Mouse (Mus musculus) spleen, adult 2 months (tissue): ENCODE measurements around the gene Gpcpd1. TPM values are rescaled to one million over a fixed set of nuclear protein-coding genes. Genes with fewer than 3 reads are reported as not detected.

Experiments
- DNase-seq, 2 experiments: peaks; one replicate each; pipeline versions ENCODE4 v3.0.0 to v3.0.0-alpha.2; 2012 to 2021; ENCODE audit warnings: low spot score in 2 of 2, low read depth in 1 of 2
- H3K27ac ChIP-seq: fragments of 200-500 bp; 2 replicates; pipeline ENCODE4 v1.5.1; 2012; ENCODE audit warnings: low read length, inconsistent platforms; ENCODE audit not compliant: insufficient read depth
- H3K27me3 ChIP-seq: fragments of 200-500 bp; 2 replicates; pipeline ENCODE4 v1.6.1; 2012; ENCODE audit warnings: mild to moderate bottlenecking, moderate library complexity, low read length, inconsistent platforms; ENCODE audit not compliant: control insufficient read depth, insufficient read depth
- H3K36me3 ChIP-seq: fragments of 200-500 bp; 2 replicates; pipeline ENCODE4 v1.6.1; 2012; ENCODE audit warnings: mild to moderate bottlenecking, low read length, inconsistent platforms; ENCODE audit not compliant: control insufficient read depth, insufficient read depth
- H3K4me1 ChIP-seq: fragments of 200-500 bp; 2 replicates; pipeline ENCODE4 v1.6.1; 2011; ENCODE audit warnings: inconsistent platforms; ENCODE audit not compliant: control insufficient read depth, insufficient read depth, insufficient read length
- H3K4me3 ChIP-seq: fragments of 200-500 bp; 2 replicates; pipeline ENCODE4 v1.5.1; 2011; ENCODE audit warnings: mild to moderate bottlenecking, inconsistent platforms; ENCODE audit not compliant: insufficient read depth, insufficient read length; ENCODE audit errors: extremely low read depth
- CTCF ChIP-seq: fragments of 200-500 bp; IDR thresholded peaks from 2 replicates; pipeline ENCODE4 v1.5.1; 2011; ENCODE audit warnings: mild to moderate bottlenecking, inconsistent platforms; ENCODE audit not compliant: insufficient read depth, insufficient read length, insufficient replicate concordance; ENCODE audit errors: extremely low read depth
- POLR2A ChIP-seq: fragments of 200-500 bp; IDR thresholded peaks from 2 replicates; pipeline ENCODE4 v1.6.1; 2011; ENCODE audit warnings: low read depth, low read length, inconsistent platforms
- WGBS: fragments of 180-500 bp; shearing (Covaris S2); methylation state at CpG from one replicate; pipeline ENCODE4 v1.1.7; 2018; 5-methylcytosine and 5-hydroxymethylcytosine counted together
- polyA plus RNA-seq: library from polyadenylated mRNA; depleted of rRNA; stranded (reverse); fragments of >200 nt; gene quantifications from 2 replicates; pipeline ENCODE4 v1.2.3, GENCODE M21; 2012

Gpcpd1 gene
- polyA plus RNA-seq, 1 experiment: 15.7 TPM

DNA sequence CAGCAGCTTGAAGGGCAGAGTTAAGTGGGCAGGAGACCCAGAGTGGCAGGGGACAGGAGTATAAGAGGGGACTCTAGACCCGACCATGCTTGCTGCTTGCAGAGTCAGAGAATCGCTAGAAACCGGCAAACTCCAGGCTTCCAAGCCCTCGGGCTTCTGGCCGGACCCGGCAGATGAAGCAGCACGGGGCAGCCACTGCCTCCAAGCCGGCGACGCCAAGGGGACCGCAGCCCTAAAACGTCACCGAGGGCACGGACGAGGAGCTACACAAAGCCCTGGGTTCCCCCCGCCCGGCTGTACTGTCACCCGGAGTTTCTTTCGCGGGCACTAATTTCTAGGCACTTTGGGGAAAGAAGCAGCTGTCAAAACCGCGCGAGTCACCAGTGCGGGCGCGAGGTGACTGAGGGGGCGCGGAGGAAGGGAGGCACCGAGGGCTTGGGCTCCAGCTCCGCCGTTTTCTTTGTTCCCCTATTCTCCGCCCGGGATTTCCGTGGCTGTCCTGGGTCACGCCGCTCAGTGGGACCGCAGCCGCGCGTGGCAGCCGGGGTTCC is 10.0 kb downstream of the Gpcpd1 start:
- no peaks in the 10 kb centered on the region for H3K27me3 ChIP-seq
- H3K27ac ChIP-seq: peak overlapping the region; percentile 99
- no peak for TF ChIP-seq CTCF
- no peak for TF ChIP-seq POLR2A
- WGBS: under 1% methylated on average over 41 of the region's 41 CpGs
- H3K4me3 ChIP-seq: peak overlapping the region; percentile 80
- H3K36me3 ChIP-seq: no peaks in the 10 kb centered on the region; the same call in 1 of the 2 replicates
- H3K4me1 ChIP-seq: peaks cover 10% of the 10 kb centered on the region
- peak in 1 of 2 experiments; percentile 61 for DNase-seq

DNA sequence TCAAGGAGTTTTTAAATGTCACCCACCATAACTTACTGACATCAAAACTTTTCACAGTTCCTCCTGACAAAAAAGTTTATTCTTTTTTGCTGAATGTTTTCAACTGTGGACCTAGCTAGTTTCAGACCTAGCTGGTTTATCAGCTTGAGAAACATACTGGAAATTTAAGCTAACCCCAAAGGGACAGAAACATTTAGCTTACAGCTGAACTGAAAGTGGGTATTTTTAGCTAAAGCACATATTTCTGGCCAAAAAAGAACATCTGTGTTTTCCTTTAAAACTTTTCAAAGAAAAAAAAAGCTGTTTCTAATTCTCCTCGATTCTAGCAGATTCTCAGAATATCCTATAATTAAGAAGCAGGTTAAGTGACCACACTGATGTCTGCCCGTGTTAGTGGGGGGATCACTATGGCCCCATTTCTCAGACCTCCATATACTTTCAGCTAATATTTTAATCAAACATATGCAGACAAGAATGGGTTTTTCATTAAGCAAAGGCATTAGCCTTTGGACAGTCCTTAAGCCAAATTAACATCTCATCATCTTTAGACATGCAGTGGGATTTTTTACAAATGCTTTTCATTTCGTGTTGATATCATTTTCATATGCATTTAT is 10.9 kb downstream of the Gpcpd1 start:
- peak overlapping the region; percentile 66; the same call in 1 of the 2 replicates for H3K27ac ChIP-seq
- 9% methylated on average over 3 of the region's 3 CpGs for WGBS

DNA sequence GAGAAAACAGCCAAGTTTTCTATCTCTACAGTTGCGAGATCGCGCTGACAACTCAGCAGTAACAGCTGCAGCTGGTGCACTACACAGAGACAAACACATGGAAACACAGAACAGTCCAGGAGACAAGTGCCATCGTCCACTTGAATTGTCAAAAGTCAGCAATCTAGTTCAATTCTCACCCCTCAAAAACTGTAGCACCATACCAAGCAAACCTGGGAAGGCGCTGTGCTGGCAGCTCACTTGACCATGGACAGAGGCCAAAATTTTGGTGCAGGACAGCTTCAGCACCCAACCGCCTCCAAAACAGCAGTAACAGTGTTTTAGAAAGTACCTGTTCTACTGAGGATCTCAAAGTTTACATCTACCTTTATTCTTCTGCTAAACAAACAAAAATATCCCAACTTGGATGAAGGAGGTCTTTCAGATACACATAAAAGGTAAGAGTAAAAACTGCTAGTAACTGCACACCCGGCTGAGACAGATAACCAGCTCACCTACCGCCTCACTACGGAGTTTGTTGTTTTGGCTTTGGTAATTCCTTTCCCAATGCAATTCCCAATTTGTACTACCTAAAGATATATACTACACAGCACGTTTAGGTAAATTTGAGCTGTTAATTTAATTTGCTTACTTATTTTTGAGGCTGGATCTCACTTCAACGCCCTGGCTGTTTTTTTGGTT is 11.6 kb downstream of the Gpcpd1 start:
- peaks cover 15% of the 10 kb centered on the region for H3K4me1 ChIP-seq
- H3K27ac ChIP-seq: peak overlapping the region; percentile 95
- no peaks in the 10 kb centered on the region for H3K27me3 ChIP-seq
- DNase-seq: no peak
- no peak for TF ChIP-seq POLR2A
- peak overlapping the region; percentile 51 for H3K4me3 ChIP-seq
- 33% methylated on average over 11 of the region's 11 CpGs for WGBS
- H3K36me3 ChIP-seq: peaks cover 6% of the 10 kb centered on the region

More for the DNA sequence above, 10.9 kb downstream of the Gpcpd1 start:
- peak overlapping the region; percentile 80 for H3K4me3 ChIP-seq
- peaks cover 3% of the 10 kb centered on the region for H3K36me3 ChIP-seq
- TF ChIP-seq POLR2A (no peak), CTCF (no peak)
- H3K4me1 ChIP-seq: peaks cover 13% of the 10 kb centered on the region
- no peaks in the 10 kb centered on the region for H3K27me3 ChIP-seq
- DNase-seq: no peak

DNA sequence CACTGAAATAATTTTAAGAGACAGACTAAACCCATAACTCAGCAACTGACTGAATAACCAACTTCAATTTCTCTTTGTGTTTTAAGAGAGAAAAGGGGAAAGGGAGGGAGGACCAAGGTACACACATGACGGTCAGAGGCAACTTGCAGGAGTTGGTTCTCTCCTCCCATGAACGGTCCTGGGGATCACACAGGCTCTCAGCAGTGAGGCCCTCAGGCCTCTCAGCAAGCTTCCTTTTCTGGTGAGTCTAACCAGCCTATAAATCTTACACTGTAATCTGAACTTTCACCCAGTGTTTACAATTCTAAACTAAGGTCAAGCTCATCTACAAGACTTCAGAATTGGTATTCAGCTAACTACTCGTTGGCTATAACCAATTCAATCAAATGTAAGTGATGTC is 12.3 kb downstream of the Gpcpd1 start:
- peak overlapping the region; percentile 51 for H3K4me3 ChIP-seq
- H3K27me3 ChIP-seq: no peaks in the 10 kb centered on the region
- no peak for DNase-seq
- peak overlapping the region; percentile 10 for H3K27ac ChIP-seq
- peaks cover 15% of the 10 kb centered on the region for H3K4me1 ChIP-seq
- H3K36me3 ChIP-seq: peaks cover 7% of the 10 kb centered on the region
- WGBS: 15% methylated on average over 3 of the region's 3 CpGs
- no peak for TF ChIP-seq CTCF
- TF ChIP-seq POLR2A: no peak

DNA sequence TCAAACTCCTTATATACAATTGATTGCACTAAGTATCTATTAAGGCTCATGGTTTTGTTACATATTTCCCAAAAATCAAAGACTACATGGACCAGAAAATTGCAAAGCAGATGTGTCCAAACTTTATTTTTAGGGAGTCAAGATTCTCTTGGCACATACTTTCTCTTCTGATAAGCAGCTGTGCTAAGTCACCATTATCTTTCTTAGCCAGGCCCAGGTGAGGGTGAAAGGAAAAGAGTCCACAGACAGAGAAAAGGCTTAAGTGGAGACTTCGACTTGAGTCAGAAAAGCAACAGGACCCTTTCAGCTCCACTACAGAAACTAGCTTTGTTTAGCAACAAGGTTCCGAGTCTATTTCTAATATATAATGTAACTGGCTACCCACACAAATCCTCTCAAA is 14.2 kb downstream of the Gpcpd1 start:
- Histone ChIP-seq H3K4me3 (no peak overlapping the region), H3K27ac (no peak overlapping the region; the same call in 1 of the 2 replicates), H3K27me3 (no peaks in the 10 kb centered on the region), H3K4me1 (peaks cover 15% of the 10 kb centered on the region), H3K36me3 (peaks cover 13% of the 10 kb centered on the region)
- WGBS: 69% methylated on average over 2 of the region's 2 CpGs
- DNase-seq: no peak
- TF ChIP-seq POLR2A: no peak
- TF ChIP-seq CTCF: no peak

DNA sequence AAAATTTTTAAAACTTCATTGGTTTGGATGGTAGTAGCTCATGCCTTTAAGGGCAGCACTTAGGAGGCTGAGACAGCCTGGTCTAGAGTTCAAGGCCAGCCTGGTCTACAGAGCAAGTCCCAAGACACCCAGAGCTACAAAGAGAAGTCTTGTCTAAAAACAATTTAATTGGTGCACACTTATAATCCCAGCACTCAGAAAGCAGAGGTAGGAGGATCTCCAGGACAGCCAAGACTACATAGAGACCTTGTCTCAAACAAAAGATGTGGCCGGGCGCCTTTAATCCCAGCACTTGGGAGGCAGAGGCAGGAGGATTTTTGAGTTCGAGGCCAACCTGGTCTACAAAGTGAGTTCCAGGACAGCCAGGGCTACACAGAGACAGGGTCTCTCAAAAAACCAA is 14.9 kb downstream of the Gpcpd1 start:
- Histone ChIP-seq H3K27ac (no peak overlapping the region), H3K4me1 (peaks cover 15% of the 10 kb centered on the region), H3K4me3 (no peak overlapping the region), H3K27me3 (no peaks in the 10 kb centered on the region), H3K36me3 (peaks cover 13% of the 10 kb centered on the region)
- whole genome bisulfite sequencing: 96% methylated on average over 3 of the region's 3 CpGs
- no peak for DNase-seq
- TF ChIP-seq POLR2A (no peak), CTCF (no peak)

DNA sequence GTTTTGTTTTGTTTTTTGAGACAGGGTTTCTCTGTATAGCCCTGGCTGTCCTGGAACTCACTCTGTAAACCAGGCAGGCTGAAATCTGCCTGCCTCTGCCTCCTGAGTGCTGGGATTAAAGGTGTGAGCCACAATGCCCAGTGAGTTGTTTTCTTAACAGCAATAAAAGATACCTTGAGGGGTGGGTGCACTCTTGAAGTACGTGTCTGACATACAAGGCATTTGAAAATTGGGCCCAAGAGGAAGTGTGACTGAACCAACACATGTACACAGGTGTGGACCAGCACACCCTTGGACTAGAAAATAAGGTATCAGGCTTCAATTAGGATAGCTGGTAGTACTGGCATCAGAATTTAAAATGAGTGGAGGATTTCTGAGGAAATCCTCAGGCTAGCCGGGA is 16.2 kb downstream of the Gpcpd1 start:
- Histone ChIP-seq H3K4me1 (peaks cover 15% of the 10 kb centered on the region), H3K4me3 (no peak overlapping the region), H3K27me3 (no peaks in the 10 kb centered on the region), H3K27ac (peak overlapping the region; percentile 64), H3K36me3 (peaks cover 25% of the 10 kb centered on the region)
- no peak for DNase-seq
- TF ChIP-seq POLR2A (no peak), CTCF (no peak)
- 72% methylated on average over 2 of the region's 2 CpGs for WGBS
